Mouse (Mus musculus) ES-Bruce4 (cell line): ENCODE measurements around the gene Galnt18.

Experiments
- EP300 ChIP-seq: IDR thresholded peaks from 2 replicates; pipeline ENCODE4 v1.6.1; 2011; ENCODE audit warnings: low read depth, low read length; ENCODE audit not compliant: insufficient read depth
- POLR2A ChIP-seq: IDR thresholded peaks from one replicate; pipeline ENCODE4 v1.8.1; 2011; ENCODE audit warnings: low read length; ENCODE audit not compliant: insufficient read depth

DNA sequence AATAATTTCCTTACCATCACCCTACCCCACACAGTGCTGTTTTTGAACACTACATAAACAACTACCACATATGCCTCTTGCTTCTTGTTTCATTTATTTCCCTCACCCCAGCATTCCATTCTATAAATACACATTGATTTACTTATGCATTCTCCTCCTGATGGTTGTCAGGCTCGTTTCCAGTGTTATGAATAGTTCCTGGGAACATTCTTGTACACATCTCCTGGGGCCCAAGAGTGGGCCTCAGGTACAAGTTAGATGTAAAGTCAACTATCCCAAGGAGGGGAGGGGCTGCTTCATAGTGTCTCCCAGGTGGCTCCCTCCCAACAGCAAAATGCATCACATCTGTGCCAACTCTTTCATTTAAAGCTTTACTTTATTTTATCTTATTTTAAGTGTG, 251.3 kb downstream of the Galnt18 start:
- TF ChIP-seq EP300 (no peak), POLR2A (no peak)
